Mouse (Mus musculus) embryo, embryonic 11 days (tissue): Measurements from ENCODE around the gene Gm21117.
"Not testable (repeated sequence)": the region's sequence is repeated elsewhere in the genome, so short reads cannot be mapped to it uniquely, and the experiment has no call there.

Experiments used
- DNase-seq: peaks from one replicate; pipeline ENCODE4 v3.0.0-alpha.2; 2015

Gm21117 gene

GRCm38 (mm10) chrY:51124920-51125319 lies at the start of gene Gm21117:
Gm21117 (plus strand) TSS chrY:51125220.
- not testable (repeated sequence) for DNase-seq
